Mouse (Mus musculus) kidney, adult 18-20 months (tissue): ENCODE results near the gene Dld.
A peak's percentile ranks its signal among the peaks of the same experiment; 100 is the strongest.

ENCODE experiments used
- DNase-seq: peaks from one replicate; pipeline ENCODE4 v3.0.0; 2021

Gene Dld

DNA sequence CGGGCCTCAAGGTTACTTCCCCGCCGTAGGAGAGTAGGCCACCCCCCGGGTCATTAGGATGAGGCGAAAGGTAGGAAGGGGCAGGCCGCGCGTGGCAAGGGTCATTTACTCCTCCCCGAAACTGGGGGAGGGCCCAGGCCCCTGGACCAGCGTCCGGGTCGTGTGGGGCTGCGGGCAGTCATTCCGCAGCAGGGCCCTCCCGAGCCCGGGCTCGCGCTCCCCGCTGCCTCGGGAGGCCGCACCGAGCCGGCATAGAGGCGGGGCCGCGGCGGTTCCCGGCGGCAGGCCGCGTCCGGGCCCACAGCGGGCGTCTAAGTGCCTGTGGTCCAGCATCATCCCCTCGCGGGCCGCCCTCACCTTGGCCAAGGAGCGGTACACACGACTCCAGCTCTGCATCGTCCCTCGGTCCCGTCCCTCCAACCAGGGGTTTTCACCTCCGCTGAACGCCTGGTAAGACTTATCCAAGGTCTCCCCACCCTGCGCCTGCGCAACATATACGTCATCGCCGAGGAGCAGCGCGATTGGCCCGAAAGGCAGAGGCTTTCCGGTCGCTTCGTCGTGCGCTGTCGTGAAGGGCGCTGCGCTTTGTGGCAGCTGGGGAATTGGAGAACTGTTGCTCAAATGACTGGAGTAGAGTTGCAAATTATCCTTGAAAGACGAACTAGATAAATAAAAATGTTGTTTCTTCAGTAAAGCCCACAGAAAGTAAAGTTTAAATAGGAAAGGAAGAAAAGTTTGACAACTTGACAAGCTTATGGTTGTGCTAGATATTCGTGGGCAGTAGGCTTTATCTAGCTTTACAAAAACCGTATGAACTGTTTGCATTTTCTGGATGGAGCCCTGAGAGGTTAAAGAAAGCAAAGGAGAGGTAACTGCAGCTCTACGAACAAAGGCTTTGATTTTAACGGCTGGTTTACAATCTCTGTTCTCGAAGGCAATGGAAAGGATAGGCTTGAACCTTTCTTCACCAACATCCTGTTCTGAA, at the start of gene Dld:
Gene Dld (minus strand): TSS at position 510 of the 985 bp plus-strand sequence.
- DNase-seq: peak; percentile 97

DNA sequence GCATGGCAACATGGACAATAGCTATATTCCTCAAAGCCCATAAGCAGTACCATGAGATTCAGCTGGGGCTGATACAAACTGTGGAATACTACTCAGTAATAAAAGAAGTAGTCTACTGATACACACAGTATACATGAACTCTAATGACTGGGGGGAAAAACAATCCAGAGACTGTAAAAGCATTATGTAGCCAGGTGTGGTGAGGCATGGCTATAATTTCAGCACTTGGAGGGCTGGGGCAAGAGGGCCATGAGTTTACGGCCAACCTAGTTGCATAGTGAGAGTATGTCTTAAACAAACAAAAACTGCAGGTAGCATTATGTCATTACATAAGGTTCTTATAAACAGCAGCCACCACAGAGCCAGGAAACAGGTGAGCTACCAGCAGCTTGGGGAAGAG, 49.6 kb upstream of the Dld start:
- no peak for DNase-seq

DNA sequence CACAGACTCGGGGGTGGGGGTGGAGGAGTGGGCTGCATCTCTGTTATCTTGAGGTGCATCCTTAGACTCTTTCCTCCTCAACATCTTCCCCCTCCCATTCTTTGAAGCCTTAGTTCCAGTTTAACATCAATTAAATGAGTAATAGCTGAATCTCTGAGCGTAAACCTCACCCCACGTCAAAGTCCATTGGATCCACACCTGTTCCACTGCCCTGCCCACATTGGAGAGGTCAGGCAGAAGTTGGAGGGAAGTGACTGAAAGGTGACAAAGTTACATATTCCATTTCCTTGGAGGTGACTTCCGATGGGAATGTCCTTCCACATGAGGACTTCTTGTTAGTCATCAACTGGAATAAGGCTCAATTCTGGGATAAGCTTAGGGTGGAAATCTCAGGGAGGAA, 46.5 kb upstream of the Dld start:
- no peak for DNase-seq

GRCm38 (mm10) chr12:31395895-31396294, 44.6 kb upstream of the Dld start:
- DNase-seq: no peak

DNA sequence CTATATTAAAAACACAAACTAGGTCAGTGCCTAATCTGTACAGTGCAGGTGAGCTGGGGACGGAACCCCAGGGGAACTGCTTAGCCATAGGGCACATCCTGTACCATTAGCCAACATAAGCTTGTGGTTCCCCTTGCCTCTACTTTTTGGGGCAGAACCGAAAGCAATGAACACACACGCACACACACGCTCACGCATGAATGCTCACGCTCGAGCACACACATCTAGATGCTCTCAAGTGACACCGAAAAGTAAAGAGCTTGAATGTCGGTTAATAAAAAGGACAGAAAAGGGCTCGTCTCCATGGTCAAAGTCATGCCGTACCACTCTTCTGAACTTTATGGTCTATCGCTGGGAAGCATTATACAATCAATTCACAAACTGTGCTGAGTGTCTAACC, 40.4 kb upstream of the Dld start:
- DNase-seq: no peak

GRCm38 (mm10) chr12:31390571-31390970, 39.3 kb upstream of the Dld start, which contains the start of gene Slc26a3:
Slc26a3 (plus strand) TSS chr12:31390871.
- DNase-seq: no peak

DNA sequence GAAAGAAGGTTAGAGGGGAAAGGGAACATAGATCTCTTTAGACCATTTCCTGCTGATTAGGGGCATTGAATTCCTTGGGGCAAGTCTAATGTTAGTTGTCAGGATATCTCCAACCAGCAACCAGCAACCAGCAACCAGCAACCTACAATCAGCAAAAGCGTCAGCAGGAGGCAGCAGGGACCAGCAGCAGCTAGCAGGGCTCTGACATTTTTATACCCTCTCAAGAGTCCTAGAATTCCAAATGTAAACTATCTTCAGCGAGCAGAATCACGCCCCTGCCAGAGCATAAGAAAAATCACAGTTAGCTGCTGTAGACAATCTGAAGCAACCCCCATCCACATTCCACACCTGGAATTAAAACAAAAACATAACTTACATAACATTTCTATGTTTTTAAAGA, 36.0 kb upstream of the Dld start:
- DNase-seq: no peak

- no peak for DNase-seq
These were observed 31.2 kb upstream of the Dld start for GRCm38 (mm10) chr12:31382451-31382850.

DNA sequence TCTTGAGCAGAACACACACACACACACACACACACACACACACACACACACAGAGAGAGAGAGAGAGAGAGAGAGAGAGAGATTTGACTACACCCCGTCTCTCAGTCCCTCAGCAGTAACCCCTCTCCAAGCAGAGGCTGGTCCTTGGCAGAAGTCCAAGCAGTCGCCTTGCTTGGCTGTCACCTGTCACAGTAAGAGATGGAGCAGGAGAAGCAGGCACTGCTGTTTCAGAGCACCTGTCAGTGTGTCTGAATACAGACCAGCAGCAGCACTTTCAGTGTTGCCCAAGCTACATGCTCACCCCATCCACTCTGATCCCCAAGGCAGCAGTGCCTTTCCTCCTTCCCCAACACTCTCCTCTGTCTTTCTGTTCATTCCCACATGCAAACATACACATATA, 29.6 kb upstream of the Dld start:
- DNase-seq: no peak

- no peak for DNase-seq
These were observed 26.0 kb upstream of the Dld start for GRCm38 (mm10) chr12:31377241-31377640.

GRCm38 (mm10) chr12:31376326-31376950, 25.2 kb upstream of the Dld start:
- peak; percentile 4 for DNase-seq

DNA sequence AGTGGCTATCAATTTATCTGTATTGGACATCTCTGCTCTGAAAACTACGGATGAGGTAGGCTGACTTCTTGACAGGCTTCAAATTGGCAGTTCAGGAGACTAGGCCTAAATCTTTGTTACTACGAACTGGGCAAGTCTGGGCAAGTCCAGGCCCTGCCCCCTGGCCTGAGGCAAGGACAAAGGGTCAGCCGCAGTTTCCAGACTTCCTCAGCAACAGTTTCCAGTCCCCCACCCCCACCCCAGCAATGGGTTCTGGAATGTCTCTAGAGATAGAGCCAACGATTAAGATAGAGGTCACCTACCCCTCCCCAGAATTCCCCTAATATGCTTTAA, 24.0 kb upstream of the Dld start:
- DNase-seq: no peak

DNA sequence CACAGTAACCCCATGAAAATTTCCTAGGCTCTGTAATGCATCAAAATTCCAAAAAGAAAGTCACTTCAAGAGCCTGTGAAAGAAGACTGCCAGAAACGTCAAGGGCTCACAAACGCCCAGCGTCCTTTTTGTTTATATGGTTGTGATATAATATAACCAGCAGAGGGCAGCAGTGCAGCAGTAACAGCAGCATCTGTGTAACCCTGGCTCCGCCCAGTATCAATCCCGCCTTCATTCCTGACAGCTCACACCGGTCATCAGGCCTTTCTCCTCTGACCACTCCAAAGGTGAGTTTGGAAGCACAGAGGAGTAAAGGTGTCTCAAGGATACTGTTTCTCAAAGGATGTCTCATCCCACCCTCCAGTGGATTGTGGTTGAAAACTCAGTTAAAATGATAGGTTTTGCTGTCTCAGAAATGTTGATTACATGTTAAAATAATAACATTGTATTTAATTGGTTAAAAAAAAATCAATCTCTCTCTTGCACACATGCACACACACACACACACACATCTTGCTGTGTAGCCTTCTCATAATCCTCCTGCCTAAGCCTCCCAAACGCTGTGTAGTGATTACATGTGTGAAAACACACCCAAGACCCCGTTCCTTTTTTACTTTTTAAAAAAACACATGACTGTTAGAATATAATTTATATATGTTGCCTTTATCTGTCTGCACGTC, 23.5 kb upstream of the Dld start:
- peak; percentile 64 for DNase-seq

GRCm38 (mm10) chr12:31369656-31370055, 18.4 kb upstream of the Dld start:
- no peak for DNase-seq

DNA sequence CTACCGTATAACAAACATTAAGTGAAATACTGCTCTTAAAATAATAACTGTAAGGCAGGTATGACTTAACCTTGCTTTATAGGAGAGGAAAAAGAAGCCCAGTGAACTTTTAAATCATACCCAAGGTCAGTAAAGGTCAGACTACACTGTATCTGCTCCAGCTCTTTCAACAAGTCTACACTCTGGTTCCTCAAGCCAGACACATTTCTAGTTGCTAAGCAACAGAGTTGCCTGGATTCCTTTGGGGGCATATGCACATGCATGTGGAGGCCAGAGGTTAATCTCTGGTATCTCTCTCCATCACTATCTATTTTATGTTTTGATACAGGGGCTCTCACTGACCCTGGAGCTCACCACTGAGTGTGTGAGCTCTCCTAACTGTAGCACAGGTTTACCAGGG, 17.9 kb upstream of the Dld start:
- DNase-seq: no peak

GRCm38 (mm10) chr12:31367721-31368120, 16.5 kb upstream of the Dld start:
- no peak for DNase-seq

DNA sequence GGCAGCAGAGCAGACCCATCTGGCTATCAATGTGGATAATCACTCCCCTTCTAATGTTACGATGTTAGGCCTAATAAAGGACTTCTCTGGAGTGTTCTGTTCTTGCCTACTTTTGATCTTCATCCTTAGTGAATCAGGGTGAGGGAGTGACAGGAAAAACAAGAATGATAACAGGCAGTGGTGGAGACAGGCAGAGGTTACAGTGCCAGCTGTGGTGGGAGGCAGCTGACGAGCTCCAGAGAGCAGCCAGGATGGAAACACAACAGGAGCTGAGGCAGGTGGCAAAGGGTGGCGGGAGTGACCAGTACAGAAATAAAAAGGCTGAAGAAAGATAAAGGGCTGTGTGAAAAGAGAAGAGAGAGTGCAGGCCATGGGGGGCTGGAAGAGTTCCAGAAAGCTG, 15.2 kb upstream of the Dld start:
- DNase-seq: no peak

DNA sequence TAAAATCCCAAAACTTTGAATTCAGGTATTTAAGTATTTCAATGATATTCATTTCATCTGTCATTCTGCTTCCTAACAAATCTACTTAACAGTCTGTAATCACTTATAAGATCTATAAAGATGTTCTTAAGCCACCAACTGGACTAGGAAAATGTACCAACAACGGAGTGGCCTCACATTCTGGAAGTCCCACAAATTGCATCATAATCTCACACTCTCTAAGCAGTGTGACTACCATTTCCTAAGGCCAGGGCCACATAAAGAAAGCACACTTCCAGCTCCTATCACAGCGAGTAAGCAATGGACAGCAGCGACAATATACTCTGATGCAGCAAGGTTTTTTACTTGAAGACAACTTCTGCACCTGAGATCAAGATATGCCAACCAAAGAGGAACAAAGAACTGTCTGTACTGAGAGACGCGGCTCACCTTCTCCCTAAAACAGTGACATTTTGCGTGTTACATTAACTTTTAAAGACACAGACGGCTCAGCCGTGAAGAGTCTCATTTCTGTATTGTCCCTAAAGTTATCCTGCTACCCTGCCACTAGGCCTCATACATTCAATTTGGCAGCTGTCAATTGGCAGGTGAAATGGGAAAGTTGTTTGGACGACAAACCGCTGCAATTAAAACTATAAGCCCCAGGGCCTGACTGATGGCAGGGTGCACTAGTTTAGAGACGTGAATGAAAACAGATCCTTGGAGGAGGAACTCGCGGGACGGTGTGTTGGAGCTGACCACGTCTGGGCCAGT, 886 bp downstream of the Dld start:
- DNase-seq: no peak

GRCm38 (mm10) chr12:31333261-31333660, 18.0 kb downstream of the Dld start:
- DNase-seq: no peak

GRCm38 (mm10) chr12:31327139-31327538, 24.1 kb downstream of the Dld start:
- DNase-seq: no peak

DNA sequence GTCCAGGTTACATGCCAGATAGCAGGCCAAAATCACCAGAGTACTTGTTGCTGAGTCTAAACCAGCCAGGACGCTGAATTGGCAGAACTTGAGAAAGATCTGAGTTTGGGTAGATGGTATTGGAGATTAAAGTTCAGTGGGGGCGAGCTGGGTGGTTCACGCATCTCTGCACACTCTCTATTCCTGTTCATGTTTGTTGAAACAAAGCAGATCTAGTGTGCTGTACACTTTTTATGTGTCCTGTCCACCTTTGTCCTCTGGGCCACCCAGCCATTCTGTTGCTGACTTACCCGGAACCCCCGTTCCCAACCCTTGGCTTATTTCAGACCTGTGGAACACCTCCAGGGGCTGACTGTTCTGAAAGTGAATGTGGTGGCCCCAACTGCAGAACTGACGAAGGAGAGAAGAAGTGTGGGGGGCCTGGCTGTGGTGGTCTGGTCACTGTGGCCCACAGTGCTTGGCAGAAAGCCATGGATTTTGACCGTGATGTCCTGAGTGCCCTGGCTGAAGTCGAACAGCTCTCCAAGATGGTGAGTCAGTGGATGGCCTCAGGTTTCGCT, 28.0 kb downstream of the Dld start:
- peak; percentile 33 for DNase-seq

GRCm38 (mm10) chr12:31321532-31321931, 29.7 kb downstream of the Dld start:
- DNase-seq: no peak

GRCm38 (mm10) chr12:31320817-31321216, 30.4 kb downstream of the Dld start:
- no peak for DNase-seq
